Mouse (Mus musculus) testis, postnatal 10 days (tissue): ENCODE results near the gene Rhobtb1.

Experiments used
- DNase-seq: peaks from one replicate; pipeline ENCODE4 v3.0.0; 2021; ENCODE audit warnings: low spot score

Rhobtb1 gene

DNA sequence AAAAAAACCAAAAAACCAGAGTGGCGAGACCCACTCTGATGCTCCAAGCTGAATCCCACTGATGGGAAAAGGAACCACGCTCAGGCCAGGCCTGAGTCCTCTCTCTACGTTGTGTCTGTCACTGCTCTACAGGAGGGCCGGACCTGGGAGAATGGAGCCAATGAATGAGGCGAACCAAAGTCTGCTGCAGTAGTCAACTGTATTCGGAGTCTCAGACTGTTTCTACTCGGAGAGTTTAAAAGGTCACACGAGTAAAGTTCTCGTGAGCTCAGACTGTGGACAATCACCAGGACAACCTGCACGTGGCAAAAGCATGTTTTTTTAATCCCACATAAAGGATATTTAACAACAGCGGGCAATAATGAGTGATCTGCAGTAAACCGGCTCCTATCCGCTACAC lies 172.8 kb downstream of the Rhobtb1 start:
- DNase-seq: no peak

DNA sequence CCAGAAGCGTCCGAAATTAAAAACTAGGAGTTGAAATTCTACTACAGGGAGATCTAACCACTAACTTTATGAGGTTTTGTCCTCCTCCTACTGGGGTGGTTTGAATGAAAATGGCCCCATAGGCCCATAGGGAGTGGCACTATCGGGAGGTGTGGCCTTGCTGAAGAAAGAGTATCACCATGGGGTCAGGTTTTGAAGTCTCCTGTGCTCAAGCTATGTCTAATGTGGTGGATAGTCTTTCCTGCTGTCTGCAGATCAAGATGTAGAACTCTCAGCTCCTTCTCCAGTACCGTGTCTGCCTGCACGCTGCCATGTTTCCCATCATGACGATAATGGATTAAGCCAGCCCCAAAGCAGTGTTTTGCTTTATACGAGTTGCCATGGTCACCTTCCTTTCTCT lies 173.6 kb downstream of the Rhobtb1 start:
- no peak for DNase-seq

DNA sequence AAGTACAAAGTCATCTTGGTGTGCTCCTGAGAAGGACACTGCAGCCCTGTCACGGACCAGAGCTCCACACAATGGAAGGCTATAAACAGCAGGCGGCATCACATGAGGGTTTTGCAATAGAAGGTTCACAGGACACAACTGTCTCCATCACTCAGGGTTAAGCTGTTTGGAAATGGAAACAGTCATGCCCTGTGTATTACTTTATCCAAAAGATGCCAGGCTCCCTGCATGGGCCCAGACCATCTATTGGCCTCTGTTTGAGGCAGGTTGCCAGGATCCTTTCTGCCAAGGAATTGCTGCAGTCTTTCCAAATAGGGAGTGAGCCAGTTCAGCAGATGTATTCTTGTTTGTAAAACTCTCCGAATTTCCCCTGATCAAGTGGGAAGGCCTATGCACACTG lies 175.2 kb downstream of the Rhobtb1 start:
- DNase-seq: no peak

GRCm38 (mm10) chr10:69327362-69327761 lies 176.1 kb downstream of the Rhobtb1 start:
- no peak for DNase-seq

- no peak for DNase-seq
These were observed 176.9 kb downstream of the Rhobtb1 start for GRCm38 (mm10) chr10:69328029-69328655.

DNA sequence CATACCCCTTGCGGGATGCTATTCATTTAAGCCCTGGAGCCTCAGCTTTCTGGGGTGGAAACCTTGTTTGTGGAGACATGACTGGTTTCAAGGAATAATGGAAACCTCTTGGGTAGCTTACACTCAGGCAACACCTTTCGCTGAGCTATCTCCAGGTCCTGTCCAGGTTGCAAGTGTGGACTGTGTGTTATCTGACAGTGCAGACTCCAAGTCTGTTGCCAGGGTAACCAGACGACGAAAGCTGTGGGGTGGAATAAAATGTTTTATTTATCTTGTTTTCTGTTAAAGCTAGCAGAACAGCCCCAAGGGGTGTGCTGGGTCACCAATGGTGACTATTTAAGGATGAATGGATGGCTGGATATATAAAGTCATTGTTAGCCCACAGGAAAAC lies 177.4 kb downstream of the Rhobtb1 start:
- DNase-seq: no peak

DNA sequence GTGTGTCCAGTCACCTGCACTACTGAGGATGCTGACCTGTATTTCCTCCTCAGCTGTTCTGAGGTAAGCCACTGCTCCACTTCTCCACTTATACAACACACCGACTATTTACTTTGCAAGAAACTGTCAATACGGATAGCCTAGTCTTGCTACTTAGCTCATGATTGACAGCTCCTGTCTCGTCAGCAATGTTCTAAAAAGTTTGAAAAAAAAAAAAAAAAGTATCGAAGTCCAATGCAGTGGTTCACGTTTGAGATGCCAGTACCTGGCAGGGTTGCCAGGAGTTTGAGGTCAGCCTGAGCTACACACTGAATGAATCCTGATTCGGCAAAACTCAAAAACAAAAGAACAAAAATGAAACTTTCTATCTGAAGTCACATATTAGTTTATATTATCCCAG lies 180.0 kb downstream of the Rhobtb1 start:
- no peak for DNase-seq

DNA sequence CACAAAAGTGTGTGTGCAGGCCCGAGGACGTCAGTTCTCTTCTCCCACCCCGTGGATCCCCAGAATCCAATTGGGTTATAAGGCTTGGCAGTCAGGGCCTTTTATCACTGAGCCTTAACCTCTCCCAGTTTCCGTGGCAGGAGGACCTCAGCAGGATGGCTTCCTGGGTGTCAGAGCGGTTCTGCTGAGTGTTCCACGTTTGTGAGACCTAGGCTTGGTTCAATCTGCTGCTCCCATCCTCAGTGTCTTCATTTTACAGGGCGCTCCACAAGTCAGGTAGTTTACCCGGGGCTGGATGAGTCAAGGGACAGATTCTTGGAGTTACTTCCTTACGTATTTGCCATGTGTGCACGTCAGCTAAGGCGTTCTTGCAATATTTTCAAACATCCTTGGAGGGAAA lies 182.0 kb downstream of the Rhobtb1 start:
- DNase-seq: no peak

- no peak for DNase-seq
These were observed 183.3 kb downstream of the Rhobtb1 start for GRCm38 (mm10) chr10:69334271-69335194.

- DNase-seq: no peak
These were observed 183.9 kb downstream of the Rhobtb1 start for GRCm38 (mm10) chr10:69335195-69335536.

DNA sequence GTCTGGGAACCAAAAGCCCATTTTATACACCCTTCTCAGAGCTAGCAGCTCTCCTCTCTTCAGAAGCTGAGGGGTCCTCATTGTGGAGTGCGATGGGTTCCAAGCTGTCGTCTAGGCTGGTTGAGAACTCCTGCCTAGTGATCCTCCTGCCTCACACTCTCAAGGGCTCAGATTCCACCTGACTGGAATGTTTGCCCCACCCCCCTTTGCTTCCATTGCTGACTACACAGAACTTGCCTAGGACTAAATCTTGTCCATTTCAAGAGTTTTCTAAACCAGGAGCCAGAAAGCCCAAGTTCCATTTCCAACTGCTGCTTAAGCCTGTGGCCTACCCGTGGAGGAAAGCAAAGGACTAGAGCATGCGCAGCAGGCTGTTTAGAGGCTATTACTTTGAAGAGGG lies 184.4 kb downstream of the Rhobtb1 start:
- DNase-seq: no peak

DNA sequence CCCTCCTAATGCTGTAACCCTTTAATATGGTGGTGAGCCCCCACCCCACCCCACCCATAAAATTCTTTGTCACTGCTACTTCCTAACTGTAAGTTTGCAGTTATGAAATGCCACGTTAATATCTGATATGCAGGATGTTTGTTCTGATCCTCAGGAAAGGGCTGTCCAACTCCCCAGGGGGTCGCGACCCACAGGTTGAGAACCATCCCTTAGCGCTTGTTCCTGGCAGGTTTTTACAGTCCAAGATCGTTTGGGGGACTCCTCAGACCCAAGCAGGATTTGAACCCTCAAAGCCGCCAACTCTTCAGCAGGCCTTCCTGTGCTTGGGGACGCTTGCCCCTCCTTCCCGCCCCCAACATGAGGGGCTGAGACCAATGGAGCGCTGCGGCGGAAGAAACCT lies 185.0 kb downstream of the Rhobtb1 start:
- no peak for DNase-seq

GRCm38 (mm10) chr10:69340001-69340400 lies 188.8 kb downstream of the Rhobtb1 start:
- DNase-seq: no peak
